Mouse (Mus musculus): Measurements from ENCODE around the gene Rnf224. TPM values are rescaled to one million over a fixed set of nuclear protein-coding genes. Genes with fewer than 3 reads are reported as not detected.

Gene Rnf224
- polyA plus RNA-seq, 1 experiment from 2014 or later, result not detected

GRCm38 (mm10) chr2:25184496-25184895 is 52.1 kb downstream of the Rnf224 start:
- H3K27ac ChIP-seq (ENCODE audit: low read length), result no peak overlapping the region
- H3K4me2 ChIP-seq (ENCODE audit: low read length), result no peak overlapping the region
- no peak overlapping the region for H3K9ac ChIP-seq (ENCODE audit: low read depth, low read length)
- H3K9me3 ChIP-seq (replicated peaks; ENCODE audit: control insufficient read depth, low read length, poor library complexity, severe bottlenecking), result no peaks in the 10 kb centered on the region
- no peak overlapping the region for H3K4me3 ChIP-seq (ENCODE audit: low read depth, low read length)
- no peaks in the 10 kb centered on the region; the same call in 1 of the 2 replicates for H3K27me3 ChIP-seq (ENCODE audit: control insufficient read depth, insufficient read depth, low read depth, low read length)
- no peak for ATAC-seq
- H3K4me1 ChIP-seq (ENCODE audit: control insufficient read depth, insufficient read depth, low read length), result peaks cover 23% of the 10 kb centered on the region
- no peaks in the 10 kb centered on the region for H3K36me3 ChIP-seq (ENCODE audit: control insufficient read depth, insufficient read depth, low read length)
- WGBS, result 91% methylated on average over 7 of the region's 7 CpGs

Other genes starting within 250 kb of the Rnf224 start
- 176 and 188 TPM in 2 replicates for gene Nsmf, start 182.4 kb downstream of the Rnf224 start, polyA plus RNA-seq (2015; fragmentation: Nextera tagmentation; extraction: Ambion mirVana)
- not detected in 2 replicates for gene Entpd8, start 156.5 kb downstream of the Rnf224 start, polyA plus RNA-seq (2015; fragmentation: Nextera tagmentation; extraction: Ambion mirVana)
- gene Noxa1, start 141.6 kb downstream of the Rnf224 start, polyA plus RNA-seq (2015; fragmentation: Nextera tagmentation; extraction: Ambion mirVana), result not detected in 2 replicates
- 13.1 and 15.0 TPM in 2 replicates for gene Nrarp, start 56.0 kb downstream of the Rnf224 start, polyA plus RNA-seq (2015; fragmentation: Nextera tagmentation; extraction: Ambion mirVana)
- 1.2 and 1.4 TPM in 2 replicates for gene Tor4a, start 39.9 kb downstream of the Rnf224 start, polyA plus RNA-seq (2015; fragmentation: Nextera tagmentation; extraction: Ambion mirVana)
- 116 and 117 TPM in 2 replicates for gene Nelfb, start 25.3 kb downstream of the Rnf224 start, polyA plus RNA-seq (2015; fragmentation: Nextera tagmentation; extraction: Ambion mirVana)
- gene Stpg3, start 22.1 kb downstream of the Rnf224 start, polyA plus RNA-seq (2015; fragmentation: Nextera tagmentation; extraction: Ambion mirVana), result not detected in 2 replicates
- gene Fam166a, start 18.0 kb downstream of the Rnf224 start, polyA plus RNA-seq (2015; fragmentation: Nextera tagmentation; extraction: Ambion mirVana), result 0.43 TPM in 1 of 2 replicates, not detected in the other
- 366 and 421 TPM in 2 replicates for gene Tubb4b, start 12.1 kb downstream of the Rnf224 start, polyA plus RNA-seq (2015; fragmentation: Nextera tagmentation; extraction: Ambion mirVana)
- gene Slc34a3, start 2.4 kb downstream of the Rnf224 start, polyA plus RNA-seq (2015; fragmentation: Nextera tagmentation; extraction: Ambion mirVana), result not detected in 2 replicates
- 144 and 176 TPM in 2 replicates for gene Rnf208, start 5.5 kb upstream of the Rnf224 start, polyA plus RNA-seq (2015; fragmentation: Nextera tagmentation; extraction: Ambion mirVana)
- 0.25 and 0.48 TPM in 2 replicates for gene Cysrt1, start 5.7 kb upstream of the Rnf224 start, polyA plus RNA-seq (2015; fragmentation: Nextera tagmentation; extraction: Ambion mirVana)
- 4.3 and 4.7 TPM in 2 replicates for gene AL732309.1, start 10.1 kb upstream of the Rnf224 start, polyA plus RNA-seq (2015; fragmentation: Nextera tagmentation; extraction: Ambion mirVana)
- gene Tmem203, start 18.7 kb upstream of the Rnf224 start, polyA plus RNA-seq (2015; fragmentation: Nextera tagmentation; extraction: Ambion mirVana), result 12.4 and 12.7 TPM in 2 replicates
- gene Tprn, start 25.8 kb upstream of the Rnf224 start, polyA plus RNA-seq (2015; fragmentation: Nextera tagmentation; extraction: Ambion mirVana), result 15.6 and 15.9 TPM in 2 replicates
- gene Ssna1, start 35.7 kb upstream of the Rnf224 start, polyA plus RNA-seq (2015; fragmentation: Nextera tagmentation; extraction: Ambion mirVana), result 172 and 175 TPM in 2 replicates
- gene Anapc2, start 35.7 kb upstream of the Rnf224 start, polyA plus RNA-seq (2015; fragmentation: Nextera tagmentation; extraction: Ambion mirVana), result 141 and 144 TPM in 2 replicates
- not detected in 2 replicates for gene Tmem210, start 51.4 kb upstream of the Rnf224 start, polyA plus RNA-seq (2015; fragmentation: Nextera tagmentation; extraction: Ambion mirVana)
- gene Lrrc26, start 53.1 kb upstream of the Rnf224 start, polyA plus RNA-seq (2015; fragmentation: Nextera tagmentation; extraction: Ambion mirVana), result not detected in 2 replicates
- 44.0 and 52.7 TPM in 2 replicates for gene Grin1, start 82.4 kb upstream of the Rnf224 start, polyA plus RNA-seq (2015; fragmentation: Nextera tagmentation; extraction: Ambion mirVana)
- gene Man1b1, start 95.6 kb upstream of the Rnf224 start, polyA plus RNA-seq (2015; fragmentation: Nextera tagmentation; extraction: Ambion mirVana), result 50.7 and 51.0 TPM in 2 replicates
- gene Dpp7, start 119.6 kb upstream of the Rnf224 start, polyA plus RNA-seq (2015; fragmentation: Nextera tagmentation; extraction: Ambion mirVana), result 22.6 and 26.2 TPM in 2 replicates
- gene Uap1l1, start 128.9 kb upstream of the Rnf224 start, polyA plus RNA-seq (2015; fragmentation: Nextera tagmentation; extraction: Ambion mirVana), result 4.6 and 5.2 TPM in 2 replicates
- gene Sapcd2, start 135.5 kb upstream of the Rnf224 start, polyA plus RNA-seq (2015; fragmentation: Nextera tagmentation; extraction: Ambion mirVana), result 9.0 and 9.2 TPM in 2 replicates
- 3.7 and 9.0 TPM in 2 replicates for gene Entpd2, start 159.1 kb upstream of the Rnf224 start, polyA plus RNA-seq (2015; fragmentation: Nextera tagmentation; extraction: Ambion mirVana)
- gene Npdc1, start 162.6 kb upstream of the Rnf224 start, polyA plus RNA-seq (2015; fragmentation: Nextera tagmentation; extraction: Ambion mirVana), result 481 and 529 TPM in 2 replicates
- 0.09 and 0.80 TPM in 2 replicates for gene Fut7, start 186.5 kb upstream of the Rnf224 start, polyA plus RNA-seq (2015; fragmentation: Nextera tagmentation; extraction: Ambion mirVana)
- gene Abca2, start 191.9 kb upstream of the Rnf224 start, polyA plus RNA-seq (2015; fragmentation: Nextera tagmentation; extraction: Ambion mirVana), result 17.3 and 18.3 TPM in 2 replicates
- 2.8 and 3.4 TPM in 2 replicates for gene Clic3, start 220.1 kb upstream of the Rnf224 start, polyA plus RNA-seq (2015; fragmentation: Nextera tagmentation; extraction: Ambion mirVana)
- gene Paxx, start 224.3 kb upstream of the Rnf224 start, polyA plus RNA-seq (2015; fragmentation: Nextera tagmentation; extraction: Ambion mirVana), result 121 and 130 TPM in 2 replicates
- gene Ptgds, start 233.3 kb upstream of the Rnf224 start, polyA plus RNA-seq (2015; fragmentation: Nextera tagmentation; extraction: Ambion mirVana), result 465 and 593 TPM in 2 replicates

Data from midbrain, embryonic 16.5 days (tissue).